Mouse (Mus musculus) kidney, postnatal 0 days (tissue): ENCODE measurements around the gene Mrpl37. TPM values are rescaled to one million over a fixed set of nuclear protein-coding genes. Genes with fewer than 3 reads are reported as not detected.
A peak's percentile ranks its signal among the peaks of the same experiment; 100 is the strongest.

Source experiments
- ATAC-seq: fragments of 200-750 bp; cut with Nextera tagmentation; replicated peaks from 2 replicates; pipeline ENCODE4 v1.8.0; 2017; ENCODE audit warnings: low read depth, moderate number of reproducible peaks, moderate TSS enrichment, moderate library complexity; ENCODE audit not compliant: low FRiP score
- DNase-seq: peaks from one replicate; pipeline ENCODE4 v3.0.0-alpha.2; 2016; ENCODE audit warnings: low spot score
- H3K27ac ChIP-seq: fragments of 300-500 bp; sonication (generic); 2 replicates; pipeline ENCODE4 v1.5.1; 2014; ENCODE audit warnings: mild to moderate bottlenecking
- H3K27me3 ChIP-seq: fragments of 300-500 bp; sonication (generic); 2 replicates; pipeline ENCODE4 v1.6.1; 2014; ENCODE audit warnings: low read length, mixed read lengths; ENCODE audit not compliant: insufficient read depth
- H3K36me3 ChIP-seq: fragments of 300-500 bp; sonication (generic); 2 replicates; pipeline ENCODE4 v1.6.1; 2014; ENCODE audit warnings: low read length, mixed read lengths; ENCODE audit not compliant: insufficient read depth
- H3K4me1 ChIP-seq: fragments of 300-500 bp; sonication (generic); replicated peaks from 2 replicates; pipeline ENCODE4 v1.6.1; 2014; ENCODE audit warnings: antibody characterized with exemption, low read length, mixed read lengths; ENCODE audit not compliant: insufficient read depth
- H3K4me2 ChIP-seq: fragments of 300-500 bp; sonication (generic); 2 replicates; pipeline ENCODE4 v1.6.1; 2014; ENCODE audit warnings: mild to moderate bottlenecking, low read length, moderate library complexity, mixed read lengths
- H3K4me3 ChIP-seq: fragments of 300-500 bp; sonication (generic); replicated peaks from 2 replicates; pipeline ENCODE4 v1.5.1; 2014; ENCODE audit warnings: low read depth, low read length
- H3K9ac ChIP-seq: fragments of 300-500 bp; sonication (generic); 2 replicates; pipeline ENCODE4 v1.6.1; 2014; ENCODE audit warnings: low read depth, low read length
- H3K9me3 ChIP-seq: fragments of 300-500 bp; sonication (generic); replicated peaks from 2 replicates; pipeline ENCODE4 v1.6.1; 2016; ENCODE audit warnings: low read length, inconsistent platforms, mixed read lengths
- CTCF ChIP-seq: IDR thresholded peaks from 2 replicates; pipeline ENCODE4 v1.5.1; 2016; ENCODE audit warnings: antibody characterized with exemption, low read depth, mild to moderate bottlenecking, moderate library complexity
- WGBS: fragments of 180-500 bp; shearing (Covaris S2); extraction: QIAGEN DNeasy Blood & Tissue Kit; methylation state at CpG from one replicate; pipeline ENCODE4 v1.1.7; 2014; 5-methylcytosine and 5-hydroxymethylcytosine counted together
- polyA plus RNA-seq: library from polyadenylated mRNA; unstranded; fragments of >200 nt; fragmentation: Nextera tagmentation; extraction: Ambion mirVana; gene quantifications from 2 replicates; pipeline ENCODE4 v1.2.1, GENCODE M21; 2015

Gene Mrpl37
- polyA plus RNA-seq, 1 experiment from 2014 or later = 94.1 TPM

GRCm38 (mm10) chr4:107058781-107059180 lies 7.9 kb downstream of the Mrpl37 start:
- TF ChIP-seq CTCF = no peak
- Histone ChIP-seq H3K27ac (no peak overlapping the region), H3K4me1 (no peaks in the 10 kb centered on the region), H3K4me3 (no peak overlapping the region), H3K27me3 (no peaks in the 10 kb centered on the region), H3K36me3 (peaks cover 66% of the 10 kb centered on the region), H3K4me2 (no peak overlapping the region), H3K9me3 (no peaks in the 10 kb centered on the region), H3K9ac (no peak overlapping the region)
- no peak for DNase-seq
- no peak for ATAC-seq
- WGBS = 72% methylated on average over 6 of the region's 6 CpGs

- Histone ChIP-seq H3K27me3 (no peaks in the 10 kb centered on the region), H3K9me3 (no peaks in the 10 kb centered on the region), H3K36me3 (peaks cover 61% of the 10 kb centered on the region), H3K4me2 (no peak overlapping the region), H3K9ac (no peak overlapping the region), H3K4me1 (no peaks in the 10 kb centered on the region), H3K4me3 (no peak overlapping the region), H3K27ac (no peak overlapping the region)
- DNase-seq = no peak
- no peak for TF ChIP-seq CTCF
- 88% methylated on average over 5 of the region's 5 CpGs for WGBS
- no peak for ATAC-seq
Observed at GRCm38 (mm10) chr4:107058346-107058745, 8.3 kb downstream of the Mrpl37 start.

GRCm38 (mm10) chr4:107056088-107056487 lies 10.6 kb downstream of the Mrpl37 start:
- no peaks in the 10 kb centered on the region for H3K9me3 ChIP-seq
- no peak overlapping the region for H3K27ac ChIP-seq
- no peak overlapping the region for H3K9ac ChIP-seq
- H3K4me1 ChIP-seq = no peaks in the 10 kb centered on the region
- no peak overlapping the region for H3K4me3 ChIP-seq
- ATAC-seq = no peak
- no peak for TF ChIP-seq CTCF
- DNase-seq = peak; percentile 21
- H3K4me2 ChIP-seq = no peak overlapping the region
- peaks cover 44% of the 10 kb centered on the region for H3K36me3 ChIP-seq
- WGBS = 80% methylated on average over 3 of the region's 3 CpGs
- no peaks in the 10 kb centered on the region for H3K27me3 ChIP-seq

- H3K27me3 ChIP-seq = no peaks in the 10 kb centered on the region
- no peak overlapping the region for H3K4me3 ChIP-seq
- DNase-seq (no peak), ATAC-seq (no peak)
- H3K36me3 ChIP-seq = peaks cover 24% of the 10 kb centered on the region; the same call in 1 of the 2 replicates
- no peak overlapping the region for H3K9ac ChIP-seq
- TF ChIP-seq CTCF = no peak
- no peaks in the 10 kb centered on the region for H3K9me3 ChIP-seq
- no peak overlapping the region for H3K4me2 ChIP-seq
- H3K4me1 ChIP-seq = no peaks in the 10 kb centered on the region
- no peak overlapping the region for H3K27ac ChIP-seq
- WGBS = 64% methylated on average over 5 of the region's 5 CpGs
Observed at GRCm38 (mm10) chr4:107052962-107053553, 13.6 kb downstream of the Mrpl37 start.

- Histone ChIP-seq H3K4me2 (no peak overlapping the region), H3K27me3 (no peaks in the 10 kb centered on the region), H3K9ac (no peak overlapping the region), H3K27ac (no peak overlapping the region), H3K4me3 (no peak overlapping the region), H3K9me3 (no peaks in the 10 kb centered on the region), H3K36me3 (peaks cover 25% of the 10 kb centered on the region; the same call in 1 of the 2 replicates), H3K4me1 (no peaks in the 10 kb centered on the region)
- TF ChIP-seq CTCF = no peak
- DNase-seq (no peak), ATAC-seq (no peak)
- 60% methylated on average over 4 of the region's 4 CpGs for WGBS
Observed at GRCm38 (mm10) chr4:107051889-107052288, 14.8 kb downstream of the Mrpl37 start.

GRCm38 (mm10) chr4:107048568-107049162 lies 18.0 kb downstream of the Mrpl37 start:
- ATAC-seq = no peak
- TF ChIP-seq CTCF = no peak
- DNase-seq = no peak
- no peaks in the 10 kb centered on the region for H3K4me1 ChIP-seq
- no peak overlapping the region for H3K4me2 ChIP-seq
- no peak overlapping the region for H3K4me3 ChIP-seq
- H3K9me3 ChIP-seq = no peaks in the 10 kb centered on the region
- H3K27me3 ChIP-seq = no peaks in the 10 kb centered on the region
- no peak overlapping the region for H3K9ac ChIP-seq
- H3K27ac ChIP-seq = no peak overlapping the region
- H3K36me3 ChIP-seq = peaks cover 35% of the 10 kb centered on the region
- WGBS = 91% methylated on average over 11 of the region's 11 CpGs
